Mouse (Mus musculus): Measurements from ENCODE around the gene Abcc10.

Gene Abcc10

DNA sequence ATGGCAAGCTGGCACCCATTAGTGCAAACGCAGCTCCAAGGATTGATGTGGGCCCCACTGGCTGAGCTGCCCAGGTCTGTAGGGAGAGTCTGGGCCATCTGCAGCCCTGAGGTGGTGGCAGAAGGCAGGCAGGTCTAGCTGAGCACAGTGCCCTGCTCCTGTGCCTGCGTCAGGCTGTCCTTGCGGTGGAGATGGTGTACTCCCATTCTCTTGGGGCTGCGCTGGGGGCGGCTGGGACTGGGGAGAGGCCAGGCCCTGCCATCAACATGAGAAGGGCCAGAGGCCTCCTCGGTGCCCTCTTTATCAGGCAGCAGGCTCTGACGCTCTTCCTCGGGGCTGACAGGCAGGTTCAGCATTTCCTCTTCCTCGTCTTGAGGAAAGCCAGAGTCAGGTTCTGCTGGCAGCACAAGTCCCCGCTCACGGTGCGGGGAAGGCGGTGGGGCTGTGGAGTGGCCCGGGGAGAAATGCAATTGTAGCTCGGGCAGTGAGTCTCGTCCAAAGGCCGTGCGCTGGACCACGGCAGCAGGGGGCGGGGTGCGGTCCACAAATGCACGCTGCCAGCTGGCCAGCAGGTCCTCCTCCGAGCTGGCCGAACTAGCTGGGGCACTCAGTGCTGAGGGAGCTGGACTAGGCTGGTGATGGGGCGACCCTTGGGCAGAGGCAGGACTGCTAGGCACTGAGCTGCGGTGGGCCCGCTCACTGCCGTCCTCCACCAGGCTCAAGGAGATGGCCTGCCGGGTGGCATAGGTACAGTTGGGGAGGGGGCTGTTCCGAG is 69.7 kb downstream of the Abcc10 start:
- no peak for DNase-seq (ENCODE audit: low spot score)

- DNase-seq (ENCODE audit: low spot score): no peak
Measured at GRCm38 (mm10) chr17:46255147-46255546, 73.0 kb downstream of the Abcc10 start.

GRCm38 (mm10) chr17:46254106-46254505 is 74.0 kb downstream of the Abcc10 start:
- no peak for DNase-seq (ENCODE audit: low spot score)

- peak; percentile 79 for DNase-seq (ENCODE audit: low spot score)
Measured at GRCm38 (mm10) chr17:46253452-46254084, 74.6 kb downstream of the Abcc10 start, which contains the start of gene Lrrc73. Lrrc73 (plus strand) TSS chr17:46253531.
